Mouse (Mus musculus) midbrain, embryonic 12.5 days (tissue): ENCODE measurements at regions not wholly inside any gene's neighbourhood (a gene's known extent, or its start where the extent isn't known, plus 50 kb on each side); places are given as distances from the start of the nearest gene placed in this dataset. TPM values are rescaled to one million over a fixed set of nuclear protein-coding genes. Genes with fewer than 3 reads are reported as not detected.

Experiments used
- ATAC-seq: fragments of 200-750 bp; cut with Nextera tagmentation; 2 replicates; pipeline ENCODE4 v1.8.0; 2017; ENCODE audit warnings: low read depth, moderate TSS enrichment, moderate library complexity; ENCODE audit not compliant: low FRiP score
- H3K27ac ChIP-seq: fragments of 300-500 bp; sonication (generic); replicated peaks from 2 replicates; pipeline ENCODE4 v1.5.1; 2016; ENCODE audit warnings: mild to moderate bottlenecking
- H3K27me3 ChIP-seq: fragments of 300-500 bp; sonication (generic); 2 replicates; pipeline ENCODE4 v1.6.1; 2016; ENCODE audit warnings: mild to moderate bottlenecking
- H3K36me3 ChIP-seq: fragments of 300-500 bp; sonication (generic); 2 replicates; pipeline ENCODE4 v1.6.1; 2016
- H3K4me1 ChIP-seq: fragments of 300-500 bp; sonication (generic); 2 replicates; pipeline ENCODE4 v1.6.1; 2016
- H3K4me2 ChIP-seq: fragments of 300-500 bp; sonication (generic); replicated peaks from 2 replicates; pipeline ENCODE4 v1.6.1; 2016; ENCODE audit warnings: mild to moderate bottlenecking, moderate library complexity
- H3K4me3 ChIP-seq: fragments of 300-500 bp; sonication (generic); 2 replicates; pipeline ENCODE4 v1.5.1; 2016; ENCODE audit warnings: mild to moderate bottlenecking
- H3K9ac ChIP-seq: fragments of 300-500 bp; sonication (generic); replicated peaks from 2 replicates; pipeline ENCODE4 v1.6.1; 2016; ENCODE audit warnings: mild to moderate bottlenecking, moderate library complexity
- H3K9me3 ChIP-seq: fragments of 300-500 bp; sonication (generic); 2 replicates; pipeline ENCODE4 v1.6.1; 2016; ENCODE audit warnings: mild to moderate bottlenecking
- WGBS: fragments of 180-500 bp; shearing (Covaris S2); methylation state at CpG from one replicate; pipeline ENCODE4 v1.1.7; 2016; 5-methylcytosine and 5-hydroxymethylcytosine counted together
- microRNA-seq: library from miRNA; unstranded; fragments of <30 nt; microRNA quantifications from one replicate; pipeline ENCODE4, GENCODE M21; 2017

GRCm38 (mm10) chr4:81503941-81504340 is 61.3 kb upstream of the Mpdz start:
- Histone ChIP-seq H3K27me3 (no peaks in the 10 kb centered on the region), H3K9me3 (no peaks in the 10 kb centered on the region), H3K4me2 (no peak overlapping the region), H3K27ac (no peak overlapping the region), H3K4me1 (no peaks in the 10 kb centered on the region), H3K36me3 (no peaks in the 10 kb centered on the region), H3K4me3 (no peak overlapping the region), H3K9ac (no peak overlapping the region)
- ATAC-seq, result no peak
- WGBS, result 81% methylated on average over 5 of the region's 5 CpGs

GRCm38 (mm10) chr4:81501802-81502201 is 59.2 kb upstream of the Mpdz start:
- Histone ChIP-seq H3K4me1 (no peaks in the 10 kb centered on the region), H3K4me3 (no peak overlapping the region), H3K4me2 (no peak overlapping the region), H3K36me3 (no peaks in the 10 kb centered on the region), H3K9me3 (no peaks in the 10 kb centered on the region), H3K9ac (no peak overlapping the region), H3K27ac (no peak overlapping the region), H3K27me3 (no peaks in the 10 kb centered on the region)
- ATAC-seq, result no peak
- WGBS, result 82% methylated on average over 5 of the region's 5 CpGs

GRCm38 (mm10) chr4:81498133-81498532 is 55.5 kb upstream of the Mpdz start:
- H3K27me3 ChIP-seq, result no peaks in the 10 kb centered on the region
- no peaks in the 10 kb centered on the region for H3K36me3 ChIP-seq
- H3K4me3 ChIP-seq, result no peak overlapping the region
- H3K27ac ChIP-seq, result no peak overlapping the region
- H3K4me2 ChIP-seq, result no peak overlapping the region
- no peaks in the 10 kb centered on the region for H3K4me1 ChIP-seq
- no peaks in the 10 kb centered on the region for H3K9me3 ChIP-seq
- no peak overlapping the region for H3K9ac ChIP-seq
- ATAC-seq, result no peak
- WGBS, result 56% methylated on average over 2 of the region's 2 CpGs

GRCm38 (mm10) chr4:81492811-81493210 is 50.2 kb upstream of the Mpdz start:
- ATAC-seq, result no peak
- 91% methylated on average over 3 of the region's 3 CpGs for WGBS
- Histone ChIP-seq H3K4me3 (no peak overlapping the region), H3K9me3 (no peaks in the 10 kb centered on the region), H3K9ac (no peak overlapping the region), H3K4me1 (no peaks in the 10 kb centered on the region), H3K4me2 (no peak overlapping the region), H3K36me3 (no peaks in the 10 kb centered on the region), H3K27me3 (no peaks in the 10 kb centered on the region), H3K27ac (no peak overlapping the region)

Small RNA genes in the stretch of these regions (microRNA-seq; reads per million reads assigned to microRNA genes)
- gene Gm22402, result not detected
